Mouse (Mus musculus) neural tube, embryonic 12.5 days (tissue): ENCODE results near the gene Emc9. TPM values are rescaled to one million over a fixed set of nuclear protein-coding genes. Genes with fewer than 3 reads are reported as not detected.

Experiments
- ATAC-seq: fragments of 200-750 bp; cut with Nextera tagmentation; 2 replicates; pipeline ENCODE4 v1.8.0; 2017; ENCODE audit warnings: low read depth, mild to moderate bottlenecking, moderate TSS enrichment, moderate library complexity; ENCODE audit not compliant: low FRiP score
- H3K27ac ChIP-seq: fragments of 300-500 bp; sonication (generic); 2 replicates; pipeline ENCODE4 v1.5.1; 2016
- H3K27me3 ChIP-seq: fragments of 300-500 bp; sonication (generic); replicated peaks from 2 replicates; pipeline ENCODE4 v1.6.1; 2016; ENCODE audit warnings: mild to moderate bottlenecking
- H3K36me3 ChIP-seq: fragments of 300-500 bp; sonication (generic); 2 replicates; pipeline ENCODE4 v1.6.1; 2016; ENCODE audit warnings: mild to moderate bottlenecking
- H3K4me1 ChIP-seq: fragments of 300-500 bp; sonication (generic); 2 replicates; pipeline ENCODE4 v1.6.1; 2016
- H3K4me2 ChIP-seq: fragments of 300-500 bp; sonication (generic); replicated peaks from 2 replicates; pipeline ENCODE4 v1.6.1; 2016; ENCODE audit warnings: mild to moderate bottlenecking
- H3K4me3 ChIP-seq: fragments of 300-500 bp; sonication (generic); 2 replicates; pipeline ENCODE4 v1.5.1; 2016
- H3K9ac ChIP-seq: fragments of 300-500 bp; sonication (generic); 2 replicates; pipeline ENCODE4 v1.6.1; 2016; ENCODE audit warnings: mild to moderate bottlenecking
- H3K9me3 ChIP-seq: fragments of 300-500 bp; sonication (generic); 2 replicates; pipeline ENCODE4 v1.6.1; 2016; ENCODE audit warnings: mild to moderate bottlenecking
- WGBS: fragments of 180-500 bp; shearing (Covaris S2); methylation state at CpG from one replicate; pipeline ENCODE4 v1.1.7; 2016; 5-methylcytosine and 5-hydroxymethylcytosine counted together
- polyA plus RNA-seq: library from polyadenylated mRNA; unstranded; fragments of >200 nt; fragmentation: Nextera tagmentation; extraction: Ambion mirVana; gene quantifications from 2 replicates; pipeline ENCODE4 v1.2.1, GENCODE M21; 2016

The Emc9 gene
- polyA plus RNA-seq, 1 experiment from 2014 or later, result 12.7 TPM

DNA sequence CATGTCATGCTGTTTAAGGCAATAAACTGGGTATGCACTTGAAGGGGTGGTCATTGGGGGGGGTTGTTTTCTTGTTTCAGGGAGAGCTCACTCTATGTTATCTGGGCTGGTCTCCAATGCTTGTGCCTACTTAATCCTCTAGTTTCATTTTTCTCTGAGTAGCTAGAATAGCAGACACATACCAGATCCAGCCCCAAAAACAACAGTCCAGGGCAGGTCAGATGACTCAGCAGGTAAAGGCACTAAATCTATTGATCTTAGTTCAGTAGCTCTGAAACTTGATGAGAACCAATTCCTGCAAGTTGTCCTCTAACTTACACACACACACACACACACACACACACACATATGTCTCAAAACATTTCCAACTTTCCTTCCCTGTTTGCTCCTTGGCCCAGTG lies 13.3 kb downstream of the Emc9 start:
- H3K36me3 ChIP-seq, result peaks cover 29% of the 10 kb centered on the region
- H3K27ac ChIP-seq, result no peak overlapping the region
- H3K4me1 ChIP-seq, result no peaks in the 10 kb centered on the region
- H3K4me3 ChIP-seq, result no peak overlapping the region
- no peaks in the 10 kb centered on the region for H3K9me3 ChIP-seq
- no peaks in the 10 kb centered on the region for H3K27me3 ChIP-seq
- H3K9ac ChIP-seq, result no peak overlapping the region
- no peak for ATAC-seq
- no peak overlapping the region for H3K4me2 ChIP-seq

DNA sequence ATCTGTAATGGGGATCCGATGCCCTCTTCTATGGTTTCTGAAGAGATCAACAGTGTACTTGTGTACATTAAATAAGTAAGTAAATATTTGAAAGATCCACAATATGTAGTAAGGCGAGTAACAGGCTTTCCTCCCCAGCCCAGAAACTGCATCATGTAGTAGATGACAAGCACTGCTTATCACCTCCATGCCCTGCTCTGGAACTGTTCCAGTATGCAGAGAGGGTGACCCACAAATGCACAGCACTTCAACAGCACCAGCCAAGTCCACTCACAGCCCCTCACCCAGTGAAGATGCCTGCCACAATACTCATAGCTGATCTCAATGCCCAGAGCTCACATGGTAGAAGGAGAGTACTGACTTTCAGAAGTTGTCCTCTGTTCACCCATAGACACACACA lies 14.5 kb downstream of the Emc9 start:
- peaks cover 41% of the 10 kb centered on the region for H3K36me3 ChIP-seq
- ATAC-seq, result no peak
- 88% methylated on average over 2 of the region's 2 CpGs for WGBS

DNA sequence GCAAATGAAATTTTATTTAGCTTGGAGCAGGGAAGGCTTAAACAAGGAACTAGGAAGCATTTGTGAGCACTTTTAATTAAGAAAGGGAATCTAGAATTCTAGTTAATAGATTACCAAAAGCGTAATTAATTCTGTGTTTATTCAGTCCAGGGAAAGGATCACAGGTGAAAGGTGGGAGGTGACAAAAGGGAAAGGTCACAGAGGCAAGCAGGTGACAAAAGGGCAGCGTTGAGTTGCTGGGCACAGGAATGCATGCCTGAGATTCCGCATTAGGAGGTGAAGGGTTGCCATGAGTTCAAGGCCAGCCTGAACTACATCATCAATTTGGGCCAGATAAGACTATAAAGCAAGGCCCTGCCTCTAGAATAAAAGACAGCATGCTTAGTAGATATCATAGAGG lies 17.6 kb downstream of the Emc9 start:
- Histone ChIP-seq H3K36me3 (peaks cover 66% of the 10 kb centered on the region), H3K9ac (no peak overlapping the region), H3K27ac (no peak overlapping the region), H3K27me3 (no peaks in the 10 kb centered on the region), H3K4me2 (no peak overlapping the region), H3K4me1 (no peaks in the 10 kb centered on the region), H3K9me3 (no peaks in the 10 kb centered on the region), H3K4me3 (no peak overlapping the region)
- 86% methylated on average over 3 of the region's 3 CpGs for WGBS
- no peak for ATAC-seq

More for the DNA sequence above, 14.5 kb downstream of the Emc9 start:
- no peak overlapping the region for H3K9ac ChIP-seq
- no peak overlapping the region for H3K27ac ChIP-seq
- H3K4me2 ChIP-seq, result no peak overlapping the region
- no peaks in the 10 kb centered on the region for H3K27me3 ChIP-seq
- H3K4me3 ChIP-seq, result no peak overlapping the region
- H3K9me3 ChIP-seq, result no peaks in the 10 kb centered on the region
- no peaks in the 10 kb centered on the region for H3K4me1 ChIP-seq

DNA sequence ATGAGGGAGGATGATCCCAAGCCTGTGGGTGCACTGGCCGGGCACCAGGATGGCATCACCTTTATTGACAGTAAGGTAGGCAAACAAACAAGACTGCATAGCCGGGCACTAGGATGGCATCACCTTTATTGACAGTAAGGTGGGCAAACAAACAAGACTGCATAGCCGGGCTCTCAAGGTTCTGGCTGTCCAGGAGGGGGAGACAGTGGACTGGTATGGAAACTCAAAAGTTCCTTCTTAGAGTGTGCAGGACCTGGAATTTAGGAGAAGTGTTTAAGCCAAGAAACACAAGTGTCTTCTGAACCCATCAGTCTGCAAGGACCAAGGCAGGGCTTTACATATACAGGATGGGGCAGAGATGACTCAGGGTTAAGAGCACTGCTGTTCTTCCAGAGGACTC lies 19.4 kb downstream of the Emc9 start:
- Histone ChIP-seq H3K9me3 (no peaks in the 10 kb centered on the region), H3K4me2 (no peak overlapping the region), H3K36me3 (peaks cover 63% of the 10 kb centered on the region), H3K27ac (no peak overlapping the region), H3K27me3 (no peaks in the 10 kb centered on the region), H3K4me3 (no peak overlapping the region), H3K9ac (no peak overlapping the region), H3K4me1 (peaks cover 14% of the 10 kb centered on the region)
- 79% methylated on average over 3 of the region's 3 CpGs for WGBS
- ATAC-seq, result no peak

DNA sequence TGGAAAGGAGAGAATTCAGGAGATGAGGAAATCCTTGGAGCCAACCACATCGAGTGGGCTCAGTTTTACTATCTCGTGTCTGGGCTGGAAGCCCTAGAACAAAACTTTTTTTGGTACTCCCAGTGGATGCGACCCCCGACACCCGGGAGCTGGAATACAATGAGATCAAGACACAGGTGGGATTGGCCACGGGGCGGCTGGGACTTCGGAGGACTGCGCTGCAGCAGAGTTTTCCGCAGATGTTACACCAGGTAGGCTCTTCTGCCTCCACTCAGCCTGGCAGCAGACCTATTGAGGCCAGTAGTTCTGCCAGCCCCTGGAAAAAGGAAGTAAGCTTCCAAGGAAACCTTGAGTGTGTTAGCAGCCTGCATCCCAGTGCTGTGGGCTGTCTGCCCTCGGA lies 21.9 kb downstream of the Emc9 start:
- H3K4me2 ChIP-seq, result no peak overlapping the region
- H3K27ac ChIP-seq, result no peak overlapping the region
- no peak overlapping the region for H3K4me3 ChIP-seq
- peaks cover 49% of the 10 kb centered on the region for H3K36me3 ChIP-seq
- no peak for ATAC-seq
- no peaks in the 10 kb centered on the region for H3K9me3 ChIP-seq
- H3K9ac ChIP-seq, result no peak overlapping the region
- H3K27me3 ChIP-seq, result no peaks in the 10 kb centered on the region
- H3K4me1 ChIP-seq, result peaks cover 14% of the 10 kb centered on the region
- WGBS, result 93% methylated on average over 11 of the region's 11 CpGs

DNA sequence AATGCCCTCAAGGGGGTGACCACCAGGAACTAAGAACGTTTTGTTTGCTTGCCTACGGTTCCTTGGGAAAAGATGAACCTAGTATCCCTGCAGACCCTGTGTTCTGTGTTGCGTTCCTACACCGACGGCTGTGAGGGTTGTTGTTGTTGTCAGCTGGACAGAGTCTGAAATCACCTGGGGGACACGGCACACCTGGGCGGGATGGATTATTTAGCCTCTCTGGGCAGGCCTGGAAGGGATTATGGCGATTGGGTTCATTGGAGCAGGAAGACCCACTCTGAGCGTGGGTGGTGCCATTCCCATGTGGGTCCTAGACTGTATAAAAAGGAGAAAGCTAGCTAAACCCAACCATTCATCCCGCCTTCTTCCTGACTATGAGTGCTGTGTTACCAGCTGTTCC lies 23.2 kb downstream of the Emc9 start:
- Histone ChIP-seq H3K36me3 (peaks cover 37% of the 10 kb centered on the region), H3K27ac (no peak overlapping the region), H3K4me3 (no peak overlapping the region), H3K9me3 (no peaks in the 10 kb centered on the region), H3K9ac (no peak overlapping the region), H3K4me2 (peak overlapping the region; percentile 79), H3K4me1 (peaks cover 14% of the 10 kb centered on the region), H3K27me3 (no peaks in the 10 kb centered on the region)
- no peak for ATAC-seq
- WGBS, result 88% methylated on average over 10 of the region's 10 CpGs

DNA sequence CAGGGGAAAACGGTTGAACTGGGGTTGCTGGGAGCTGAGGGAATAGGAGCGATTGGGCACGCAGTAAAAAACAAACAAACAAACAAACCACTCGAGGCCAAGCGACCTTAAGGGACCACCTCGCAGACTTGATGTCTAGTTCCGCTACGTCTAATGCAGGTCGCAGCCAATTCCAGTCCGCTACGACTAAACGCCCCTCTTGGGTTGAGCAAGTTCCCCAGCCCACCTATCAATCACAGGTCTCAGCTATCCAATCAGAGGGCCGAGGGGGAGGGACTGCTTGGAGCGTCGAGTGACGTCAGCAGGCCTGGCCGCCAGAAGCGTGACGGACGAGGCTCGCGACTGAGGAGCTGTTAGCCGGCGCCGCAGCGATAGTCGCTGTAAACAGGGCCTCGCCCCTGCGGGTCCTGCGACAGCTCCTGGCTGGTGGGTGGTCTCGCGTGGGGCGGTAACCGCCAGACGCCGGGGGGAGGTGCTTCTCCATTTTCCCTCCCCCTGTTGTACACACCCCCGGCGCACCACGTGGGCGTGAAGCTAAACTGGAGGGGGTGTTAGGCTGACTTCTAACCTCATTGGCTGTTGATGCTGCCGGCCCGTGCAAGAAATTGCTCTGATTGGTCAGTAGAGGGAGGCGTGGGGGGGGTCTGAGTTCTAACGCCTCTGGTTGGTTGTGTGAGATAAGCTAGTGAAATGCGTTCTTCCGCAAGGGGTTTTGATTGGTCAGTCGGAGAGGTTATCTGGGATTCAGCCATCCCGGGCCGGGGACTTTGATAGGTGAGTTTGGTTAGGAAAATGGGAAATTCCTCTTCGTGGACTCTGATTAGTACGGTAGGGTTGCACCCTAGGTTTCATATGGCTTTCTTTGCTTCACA lies 24.7 kb downstream of the Emc9 start, which contains the start of gene A730061H03Rik:
Gene A730061H03Rik, minus strand, starts transcription at position 205 of the 872 bp plus-strand sequence.
- Histone ChIP-seq H3K9me3 (no peaks in the 10 kb centered on the region), H3K4me3 (peak within 1 kb of the TSS; percentile 62), H3K9ac (peak within 1 kb of the TSS; percentile 61), H3K4me1 (peaks cover 14% of the 10 kb centered on the region), H3K27ac (peak within 1 kb of the TSS; percentile 90), H3K36me3 (peaks cover 23% of the 10 kb centered on the region), H3K4me2 (peak within 1 kb of the TSS; percentile 79), H3K27me3 (no peaks in the 10 kb centered on the region)
- peak; percentile 98 for ATAC-seq
- WGBS, result under 1% methylated on average over 51 of the region's 51 CpGs

DNA sequence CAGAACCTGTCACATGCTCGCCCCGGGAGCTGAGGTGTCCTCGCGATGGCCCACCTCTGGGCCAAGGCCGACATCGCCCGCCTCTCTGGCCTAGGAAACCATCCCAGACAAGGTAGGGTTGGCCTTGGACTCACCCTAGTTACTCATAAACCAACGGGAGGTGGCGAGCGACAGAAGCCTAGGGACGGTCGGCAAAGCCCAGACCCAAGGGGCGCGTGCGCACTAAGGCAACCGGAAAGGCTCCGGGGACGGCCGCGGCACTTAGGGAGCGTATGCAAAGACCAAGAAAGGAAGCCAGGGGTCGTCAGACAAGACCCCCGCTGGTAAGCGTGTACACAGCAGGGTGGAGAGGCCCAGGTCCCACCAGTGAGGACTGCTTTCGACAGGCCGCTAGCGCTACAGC lies 25.3 kb downstream of the Emc9 start, which contains the start of gene Dcaf11:
Gene Dcaf11, plus strand, starts transcription at position 208 of the 403 bp plus-strand sequence.
- Histone ChIP-seq H3K4me1 (peaks cover 14% of the 10 kb centered on the region), H3K36me3 (peaks cover 17% of the 10 kb centered on the region), H3K4me3 (peak within 1 kb of the TSS; percentile 62), H3K27me3 (no peaks in the 10 kb centered on the region), H3K27ac (peak within 1 kb of the TSS; percentile 90), H3K4me2 (peak within 1 kb of the TSS; percentile 79), H3K9ac (peak within 1 kb of the TSS; percentile 61), H3K9me3 (no peaks in the 10 kb centered on the region)
- peak; percentile 85 for ATAC-seq
- WGBS, result under 1% methylated on average over 27 of the region's 27 CpGs

DNA sequence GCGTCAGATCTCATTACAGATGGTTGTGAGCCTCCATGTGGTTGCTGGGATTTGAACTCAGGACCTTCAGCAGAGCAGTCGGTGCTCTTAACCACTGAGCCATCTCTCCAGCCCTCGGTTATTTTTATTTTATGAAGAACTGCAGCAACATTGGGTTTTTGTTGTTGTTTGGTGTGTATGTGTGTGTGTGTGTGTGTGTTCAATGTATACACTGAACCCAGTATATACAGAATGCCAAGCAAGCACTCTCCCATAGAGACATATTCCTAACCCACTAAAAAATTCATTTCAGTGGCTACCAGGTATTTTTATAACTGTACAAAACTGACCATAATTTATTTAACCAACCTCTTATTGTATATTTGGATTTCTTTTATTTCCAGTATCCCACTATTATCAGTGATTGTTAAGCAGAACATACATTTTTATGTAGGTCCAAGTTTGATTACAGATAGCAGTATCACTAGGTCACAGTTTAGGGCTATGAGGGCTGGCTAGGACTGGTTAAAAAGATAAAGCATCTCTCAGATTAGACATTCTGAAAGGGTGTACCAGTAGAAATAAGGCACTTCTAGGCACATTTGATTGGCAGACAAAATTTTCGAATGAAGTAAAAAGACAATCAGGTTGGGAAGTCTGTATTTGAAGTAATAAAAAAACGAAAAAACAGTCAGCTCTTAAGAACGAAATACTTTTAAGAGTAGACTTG lies 26.2 kb downstream of the Emc9 start:
- no peak for ATAC-seq
- no peaks in the 10 kb centered on the region for H3K27me3 ChIP-seq
- peak overlapping the region; percentile 61; the same call in 1 of the 2 replicates for H3K9ac ChIP-seq
- H3K27ac ChIP-seq, result no peak overlapping the region
- peak overlapping the region; percentile 79 for H3K4me2 ChIP-seq
- WGBS, result 62% methylated on average over 6 of the region's 6 CpGs
- H3K4me1 ChIP-seq, result peaks cover 14% of the 10 kb centered on the region
- no peaks in the 10 kb centered on the region for H3K9me3 ChIP-seq
- peaks cover 8% of the 10 kb centered on the region for H3K36me3 ChIP-seq
- H3K4me3 ChIP-seq, result no peak overlapping the region; the same call in 1 of the 2 replicates

DNA sequence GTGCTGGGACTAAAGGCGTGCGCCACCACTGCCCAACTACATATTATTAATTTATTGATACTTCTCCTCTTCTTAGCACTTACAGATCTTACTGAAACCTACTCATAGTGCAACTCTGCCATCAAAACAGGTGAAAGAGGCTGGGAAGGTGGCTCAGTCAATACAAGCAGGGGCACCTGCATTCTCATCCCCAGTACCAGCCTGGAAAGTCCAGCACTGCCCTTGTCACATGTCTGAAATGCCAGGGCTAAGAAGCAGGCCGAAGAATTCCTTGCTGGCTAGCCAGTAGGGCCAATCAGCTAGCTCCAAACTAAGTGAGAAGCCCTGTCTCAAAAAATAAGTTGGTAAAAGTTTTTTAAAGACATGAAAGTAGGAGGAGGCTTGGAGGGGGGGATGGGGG lies 27.5 kb downstream of the Emc9 start:
- Histone ChIP-seq H3K4me3 (no peak overlapping the region), H3K27me3 (no peaks in the 10 kb centered on the region)

DNA sequence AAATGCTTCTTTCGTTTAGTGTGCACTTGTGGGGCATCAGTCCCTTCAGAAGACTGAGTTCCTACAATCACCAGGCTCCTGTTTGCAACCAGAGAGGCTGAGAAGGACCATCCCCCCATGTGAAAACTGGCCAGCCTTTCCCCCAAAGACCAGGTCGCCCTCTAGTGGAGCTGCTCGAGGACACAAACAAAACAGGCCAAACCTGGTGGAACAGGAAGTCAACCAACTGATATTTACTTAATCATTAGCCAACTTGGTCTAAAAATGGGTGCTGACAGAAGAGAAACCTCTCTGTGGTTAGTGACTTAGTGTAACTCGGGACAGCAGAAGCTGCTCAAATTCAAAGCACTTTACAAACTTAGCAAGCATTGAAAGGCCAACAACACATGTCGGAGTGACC lies 28.1 kb downstream of the Emc9 start:
- Histone ChIP-seq H3K27ac (no peak overlapping the region), H3K36me3 (no peaks in the 10 kb centered on the region), H3K27me3 (no peaks in the 10 kb centered on the region), H3K4me1 (peaks cover 11% of the 10 kb centered on the region), H3K4me3 (no peak overlapping the region), H3K4me2 (no peak overlapping the region), H3K9me3 (no peaks in the 10 kb centered on the region), H3K9ac (no peak overlapping the region)
- 27% methylated on average over 5 of the region's 5 CpGs for WGBS
- no peak for ATAC-seq

More for the DNA sequence above, 27.5 kb downstream of the Emc9 start:
- H3K4me2 ChIP-seq, result no peak overlapping the region
- no peaks in the 10 kb centered on the region for H3K9me3 ChIP-seq
- no peak overlapping the region for H3K9ac ChIP-seq
- H3K27ac ChIP-seq, result no peak overlapping the region
- 91% methylated on average over 3 of the region's 3 CpGs for WGBS
- peaks cover 14% of the 10 kb centered on the region for H3K4me1 ChIP-seq
- H3K36me3 ChIP-seq, result no peaks in the 10 kb centered on the region
- ATAC-seq, result no peak

DNA sequence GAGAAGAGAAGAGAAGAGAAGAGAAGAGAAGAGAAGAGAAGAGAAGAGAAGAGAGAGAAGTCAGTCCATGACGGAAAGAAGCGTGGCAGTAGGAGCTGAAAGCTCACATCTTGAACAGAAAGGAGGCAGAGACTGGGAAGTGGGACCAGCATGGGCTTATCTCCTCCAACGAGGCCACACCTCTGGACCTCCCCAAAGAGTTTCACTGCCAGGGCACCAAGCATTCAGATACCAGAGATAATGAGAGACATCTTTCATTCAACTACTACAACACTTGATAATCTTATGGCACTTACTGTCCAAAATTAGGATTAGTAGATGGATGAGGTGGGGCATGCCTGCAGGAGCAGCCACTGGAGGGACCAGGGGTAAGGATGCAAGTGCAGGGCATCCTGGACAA lies 29.3 kb downstream of the Emc9 start:
- H3K9ac ChIP-seq, result no peak overlapping the region
- H3K9me3 ChIP-seq, result no peaks in the 10 kb centered on the region
- H3K4me1 ChIP-seq, result no peaks in the 10 kb centered on the region
- no peak overlapping the region for H3K4me3 ChIP-seq
- 79% methylated on average over 3 of the region's 3 CpGs for WGBS
- H3K36me3 ChIP-seq, result no peaks in the 10 kb centered on the region
- ATAC-seq, result no peak
- H3K4me2 ChIP-seq, result no peak overlapping the region
- no peaks in the 10 kb centered on the region for H3K27me3 ChIP-seq
- H3K27ac ChIP-seq, result no peak overlapping the region
